Mouse (Mus musculus): ENCODE data around the gene Slc38a1. TPM values are rescaled to one million over a fixed set of nuclear protein-coding genes. Genes with fewer than 3 reads are reported as not detected.
A peak's percentile ranks its signal among the peaks of the same experiment; 100 is the strongest.

Gene Slc38a1
- polyA plus RNA-seq, 2 experiments = 50.4 to 57.7 TPM

DNA sequence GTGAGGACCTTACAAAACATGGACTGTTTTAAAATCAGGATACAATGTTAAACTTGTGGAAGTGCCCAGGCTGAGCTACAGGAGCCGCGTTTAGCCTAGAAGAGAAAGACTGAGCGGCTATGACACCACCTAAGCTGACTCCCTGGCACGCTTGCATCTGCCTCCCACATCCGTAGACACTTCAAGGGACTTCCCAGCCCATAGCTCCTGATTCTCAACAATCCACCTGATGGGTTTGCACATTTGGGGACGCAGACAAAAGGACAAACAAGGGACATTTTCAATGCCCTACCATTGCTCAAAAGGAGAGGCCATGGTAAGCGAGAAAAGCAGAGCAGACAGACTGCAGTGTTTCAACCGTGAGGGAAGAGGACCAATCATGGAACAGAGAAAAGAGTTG, 3.1 kb downstream of the Slc38a1 start:
- Histone ChIP-seq H3K27ac (replicated peaks; ENCODE audit: low read depth, low read length) (no peak overlapping the region), H3K4me1 (ENCODE audit: control insufficient read depth, insufficient read depth, low read length) (peaks cover 27% of the 10 kb centered on the region), H3K27me3 (ENCODE audit: control insufficient read depth, insufficient read depth, low read length) (no peaks in the 10 kb centered on the region), H3K4me3 (replicated peaks; ENCODE audit: low read length) (peak overlapping the region; percentile 71), H3K9me3 (ENCODE audit: control insufficient read depth, low read length) (no peaks in the 10 kb centered on the region), H3K4me2 (replicated peaks; ENCODE audit: low read depth, low read length, severe bottlenecking) (peak overlapping the region; percentile 69), H3K9ac (ENCODE audit: low read depth, low read length, severe bottlenecking) (0 out of 2 replicates have a peak overlapping the region, but pooled peaks have one; percentile 6), H3K36me3 (ENCODE audit: control insufficient read depth, insufficient read depth, low read length) (peaks cover 7% of the 10 kb centered on the region)
- no peak for TF ChIP-seq POLR2A (IDR thresholded peaks at IDR 0.05; ENCODE audit: borderline replicate concordance, extremely low read depth, insufficient read depth, insufficient read length)
- ATAC-seq (ENCODE audit: low FRiP score, low read depth) = no peak
- 65% methylated on average over 8 of the region's 8 CpGs for WGBS
- no peak for DNase-seq (ENCODE audit: low spot score)

DNA sequence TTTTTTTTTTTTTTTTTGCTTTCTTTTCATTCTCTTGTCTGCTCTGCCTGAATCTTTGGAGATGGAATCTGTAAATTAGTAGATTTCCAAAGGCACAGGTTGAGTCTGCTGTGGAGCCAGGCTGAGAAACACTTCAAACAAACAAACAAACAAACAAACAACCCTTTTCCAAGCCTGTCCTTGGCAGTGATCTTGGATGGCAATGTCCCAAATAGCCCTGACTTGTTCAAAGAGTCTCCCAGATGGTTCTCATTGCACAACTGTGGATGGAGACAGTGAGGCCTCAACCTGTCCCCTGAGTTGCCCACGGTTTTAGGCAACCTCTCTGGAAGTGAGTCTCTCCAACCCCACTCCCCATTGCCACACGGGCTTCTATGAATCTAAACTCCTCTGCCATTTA, 4.1 kb downstream of the Slc38a1 start:
- peaks cover 26% of the 10 kb centered on the region for H3K4me1 ChIP-seq (ENCODE audit: control insufficient read depth, insufficient read depth, low read length)
- no peak overlapping the region for H3K9ac ChIP-seq (ENCODE audit: low read depth, low read length, severe bottlenecking)
- H3K4me2 ChIP-seq (replicated peaks; ENCODE audit: low read depth, low read length, severe bottlenecking) = no peak overlapping the region
- no peak overlapping the region for H3K27ac ChIP-seq (replicated peaks; ENCODE audit: low read depth, low read length)
- H3K36me3 ChIP-seq (ENCODE audit: control insufficient read depth, insufficient read depth, low read length) = peaks cover 7% of the 10 kb centered on the region
- no peak for TF ChIP-seq POLR2A (IDR thresholded peaks at IDR 0.05; ENCODE audit: borderline replicate concordance, extremely low read depth, insufficient read depth, insufficient read length)
- DNase-seq (ENCODE audit: low spot score) (no peak), ATAC-seq (ENCODE audit: low FRiP score, low read depth) (no peak)
- no peaks in the 10 kb centered on the region for H3K9me3 ChIP-seq (ENCODE audit: control insufficient read depth, low read length)
- H3K4me3 ChIP-seq (replicated peaks; ENCODE audit: low read length) = no peak overlapping the region
- no peaks in the 10 kb centered on the region for H3K27me3 ChIP-seq (ENCODE audit: control insufficient read depth, insufficient read depth, low read length)
- 54% methylated on average over 2 of the region's 2 CpGs for WGBS

DNA sequence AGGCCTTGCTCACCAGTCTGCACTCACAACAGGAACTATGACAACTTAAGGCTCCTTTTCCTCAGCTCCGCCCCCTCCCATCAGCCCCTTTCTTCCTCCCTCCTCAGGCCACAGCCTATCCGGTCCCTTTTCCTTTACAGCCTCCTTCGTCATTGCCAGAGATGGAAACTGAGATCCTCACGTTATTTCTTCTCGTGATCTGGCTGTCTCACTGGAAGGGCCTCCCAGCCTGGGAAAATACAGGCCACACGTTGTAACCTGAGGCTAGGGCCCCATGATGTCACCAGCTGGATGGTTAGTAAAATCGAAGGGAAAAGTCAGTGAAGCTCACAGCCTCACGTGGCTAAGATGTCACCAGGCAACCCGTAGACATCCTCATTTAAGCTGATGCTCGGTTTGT, 4.5 kb downstream of the Slc38a1 start:
- Histone ChIP-seq H3K9me3 (ENCODE audit: control insufficient read depth, low read length) (no peaks in the 10 kb centered on the region), H3K4me1 (ENCODE audit: control insufficient read depth, insufficient read depth, low read length) (peaks cover 24% of the 10 kb centered on the region), H3K4me2 (replicated peaks; ENCODE audit: low read depth, low read length, severe bottlenecking) (no peak overlapping the region), H3K9ac (ENCODE audit: low read depth, low read length, severe bottlenecking) (no peak overlapping the region), H3K36me3 (ENCODE audit: control insufficient read depth, insufficient read depth, low read length) (peaks cover 9% of the 10 kb centered on the region), H3K27me3 (ENCODE audit: control insufficient read depth, insufficient read depth, low read length) (no peaks in the 10 kb centered on the region), H3K4me3 (replicated peaks; ENCODE audit: low read length) (no peak overlapping the region), H3K27ac (replicated peaks; ENCODE audit: low read depth, low read length) (peak overlapping the region; percentile 14; the same call in 1 of the 2 replicates)
- WGBS = 44% methylated on average over 10 of the region's 10 CpGs
- DNase-seq (ENCODE audit: low spot score) = peak; percentile 50
- ATAC-seq (ENCODE audit: low FRiP score, low read depth) = no peak
- no peak for TF ChIP-seq POLR2A (IDR thresholded peaks at IDR 0.05; ENCODE audit: borderline replicate concordance, extremely low read depth, insufficient read depth, insufficient read length)

DNA sequence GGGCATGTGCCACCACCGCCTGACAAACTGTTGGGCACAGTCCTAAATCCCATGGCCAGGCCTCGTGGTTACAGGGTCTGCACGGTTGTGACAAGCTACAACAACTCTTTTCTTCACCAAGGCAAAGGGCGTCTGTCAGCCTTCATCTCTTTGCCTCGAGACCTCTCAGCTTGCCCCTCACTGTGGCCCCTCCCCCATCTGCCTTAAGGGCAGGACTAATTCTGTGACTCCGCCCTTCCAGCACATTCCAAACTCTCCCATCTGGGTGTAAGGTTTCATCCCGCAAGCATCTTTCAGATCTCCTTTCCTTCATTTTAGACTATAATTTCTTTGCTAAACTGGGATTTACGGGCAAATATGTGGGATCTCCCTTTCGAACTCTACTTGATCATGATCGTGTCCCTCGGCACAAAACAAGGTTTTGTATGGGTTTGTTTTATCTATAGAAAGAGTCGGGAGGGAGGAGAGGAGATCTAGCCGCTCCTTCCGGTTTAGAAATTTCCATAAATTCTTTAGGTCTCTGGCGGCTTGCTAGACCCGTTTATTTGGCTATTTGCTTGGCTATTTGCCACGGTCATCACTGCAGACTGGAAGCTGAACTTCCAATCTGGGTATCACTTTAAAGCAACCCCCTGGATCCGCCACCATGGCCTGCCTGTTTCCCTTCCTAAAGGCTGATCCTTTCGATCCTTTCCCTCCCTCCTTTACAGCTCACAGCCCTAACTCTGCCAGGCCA, 7.9 kb downstream of the Slc38a1 start:
- Histone ChIP-seq H3K36me3 (ENCODE audit: control insufficient read depth, insufficient read depth, low read length) (peaks cover 20% of the 10 kb centered on the region), H3K27me3 (ENCODE audit: control insufficient read depth, insufficient read depth, low read length) (no peaks in the 10 kb centered on the region), H3K9ac (ENCODE audit: low read depth, low read length, severe bottlenecking) (no peak overlapping the region), H3K4me3 (replicated peaks; ENCODE audit: low read length) (no peak overlapping the region), H3K4me2 (replicated peaks; ENCODE audit: low read depth, low read length, severe bottlenecking) (peak overlapping the region; percentile 4), H3K4me1 (ENCODE audit: control insufficient read depth, insufficient read depth, low read length) (peaks cover 20% of the 10 kb centered on the region), H3K27ac (replicated peaks; ENCODE audit: low read depth, low read length) (no peak overlapping the region; the same call in 1 of the 2 replicates), H3K9me3 (ENCODE audit: control insufficient read depth, low read length) (no peaks in the 10 kb centered on the region)
- 70% methylated on average over 19 of the region's 19 CpGs for WGBS
- peak; percentile 57 for DNase-seq (ENCODE audit: low spot score)
- no peak for TF ChIP-seq POLR2A (IDR thresholded peaks at IDR 0.05; ENCODE audit: borderline replicate concordance, extremely low read depth, insufficient read depth, insufficient read length)
- 0 out of 2 replicates have a peak, but pooled peaks have one; percentile 55 for ATAC-seq (ENCODE audit: low FRiP score, low read depth)

DNA sequence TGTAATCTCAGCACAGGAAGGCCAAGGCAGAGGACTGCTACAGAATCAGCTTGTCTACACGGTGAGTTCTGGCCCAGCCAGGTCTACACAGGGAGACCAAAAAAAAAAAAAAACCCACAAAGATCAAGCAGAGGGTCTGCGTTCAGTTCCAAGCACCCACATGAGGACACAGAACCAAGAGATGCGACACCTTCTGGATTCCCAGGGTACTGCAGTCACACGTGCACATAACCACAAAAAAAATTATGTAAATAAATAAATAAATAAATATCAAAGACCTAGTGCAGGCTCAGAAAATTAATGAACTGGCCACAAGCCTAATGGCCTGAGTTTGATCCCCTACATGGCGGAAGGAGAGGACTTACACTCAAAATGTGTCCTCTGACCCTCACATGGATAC, 10.5 kb downstream of the Slc38a1 start:
- Histone ChIP-seq H3K27me3 (ENCODE audit: control insufficient read depth, insufficient read depth, low read length) (no peaks in the 10 kb centered on the region), H3K4me3 (replicated peaks; ENCODE audit: low read length) (no peak overlapping the region), H3K9me3 (ENCODE audit: control insufficient read depth, low read length) (no peaks in the 10 kb centered on the region), H3K4me1 (ENCODE audit: control insufficient read depth, insufficient read depth, low read length) (peaks cover 3% of the 10 kb centered on the region; the same call in 1 of the 2 replicates), H3K27ac (replicated peaks; ENCODE audit: low read depth, low read length) (no peak overlapping the region), H3K9ac (ENCODE audit: low read depth, low read length, severe bottlenecking) (no peak overlapping the region), H3K36me3 (ENCODE audit: control insufficient read depth, insufficient read depth, low read length) (peaks cover 20% of the 10 kb centered on the region), H3K4me2 (replicated peaks; ENCODE audit: low read depth, low read length, severe bottlenecking) (no peak overlapping the region)
- TF ChIP-seq POLR2A (IDR thresholded peaks at IDR 0.05; ENCODE audit: borderline replicate concordance, extremely low read depth, insufficient read depth, insufficient read length) = no peak
- DNase-seq (ENCODE audit: low spot score) (no peak), ATAC-seq (ENCODE audit: low FRiP score, low read depth) (no peak)
- 95% methylated on average over 5 of the region's 5 CpGs for WGBS
